Mouse (Mus musculus) heart, embryonic 14.5 days (tissue): ENCODE data around the gene Ccdc194. TPM values are rescaled to one million over a fixed set of nuclear protein-coding genes. Genes with fewer than 3 reads are reported as not detected.

Experiments used
- polyA plus RNA-seq: library from polyadenylated mRNA; unstranded; fragments of >200 nt; fragmentation: Nextera tagmentation; extraction: Ambion mirVana; gene quantifications from 2 replicates; pipeline ENCODE4 v1.2.1, GENCODE M21; 2014

Gene Ccdc194
- polyA plus RNA-seq, 1 experiment from 2014 or later = 0.35 TPM

Other genes starting within 250 kb of the Ccdc194 start
- 87.1 and 95.4 TPM in 2 replicates for gene Use1, start 158.9 kb downstream of the Ccdc194 start, polyA plus RNA-seq
- gene Ocel1, start 154.4 kb downstream of the Ccdc194 start, polyA plus RNA-seq = 3.6 TPM in 2 replicates
- 57.1 and 62.4 TPM in 2 replicates for gene Nr2f6, start 143.8 kb downstream of the Ccdc194 start, polyA plus RNA-seq
- 10.8 TPM in 2 replicates for gene Ushbp1, start 129.9 kb downstream of the Ccdc194 start, polyA plus RNA-seq
- gene Babam1, start 128.8 kb downstream of the Ccdc194 start, polyA plus RNA-seq = 84.5 and 86.1 TPM in 2 replicates
- gene Ankle1, start 119.7 kb downstream of the Ccdc194 start, polyA plus RNA-seq = 16.7 and 20.7 TPM in 2 replicates
- gene Abhd8, start 62.1 kb downstream of the Ccdc194 start, polyA plus RNA-seq = 20.8 and 29.2 TPM in 2 replicates
- gene Mrpl34, start 60.8 kb downstream of the Ccdc194 start, polyA plus RNA-seq = 191 and 193 TPM in 2 replicates
- 76.7 and 79.1 TPM in 2 replicates for gene Dda1, start 56.5 kb downstream of the Ccdc194 start, polyA plus RNA-seq
- 1.5 and 1.8 TPM in 2 replicates for gene Ano8, start 39.7 kb downstream of the Ccdc194 start, polyA plus RNA-seq
- 3.3 and 4.4 TPM in 2 replicates for gene Gtpbp3, start 37.6 kb downstream of the Ccdc194 start, polyA plus RNA-seq
- gene Plvap, start 14.0 kb downstream of the Ccdc194 start, polyA plus RNA-seq = 109 and 121 TPM in 2 replicates
- 10.8 and 19.0 TPM in 2 replicates for gene Bst2, start 11.7 kb upstream of the Ccdc194 start, polyA plus RNA-seq
- gene Mvb12a, start 17.2 kb upstream of the Ccdc194 start, polyA plus RNA-seq = 62.2 and 64.0 TPM in 2 replicates
- 0.53 TPM in 1 of 2 replicates, not detected in the other for gene Tmem221, start 33.2 kb upstream of the Ccdc194 start, polyA plus RNA-seq
- gene Nxnl1, start 40.9 kb upstream of the Ccdc194 start, polyA plus RNA-seq = not detected in 2 replicates
- 14.6 and 15.3 TPM in 2 replicates for gene Slc27a1, start 43.2 kb upstream of the Ccdc194 start, polyA plus RNA-seq
- gene Pgls, start 66.5 kb upstream of the Ccdc194 start, polyA plus RNA-seq = 199 and 201 TPM in 2 replicates
- gene Fam129c, start 71.9 kb upstream of the Ccdc194 start, polyA plus RNA-seq = 1.4 and 1.5 TPM in 2 replicates
- 58.1 and 61.6 TPM in 2 replicates for gene Colgalt1, start 85.3 kb upstream of the Ccdc194 start, polyA plus RNA-seq
- gene Unc13a, start 146.0 kb upstream of the Ccdc194 start, polyA plus RNA-seq = 0.38 and 0.89 TPM in 2 replicates
- gene Jak3, start 150.6 kb upstream of the Ccdc194 start, polyA plus RNA-seq = 5.9 and 6.3 TPM in 2 replicates
- 2.4 and 2.7 TPM in 2 replicates for gene Insl3, start 163.5 kb upstream of the Ccdc194 start, polyA plus RNA-seq
- 3.0 and 3.1 TPM in 2 replicates for gene B3gnt3, start 176.1 kb upstream of the Ccdc194 start, polyA plus RNA-seq
- gene Fcho1, start 200.0 kb upstream of the Ccdc194 start, polyA plus RNA-seq = 0.61 and 1.4 TPM in 2 replicates